Mouse (Mus musculus) stomach, postnatal 0 days (tissue): ENCODE measurements around the gene 1700056E22Rik.

Experiments used
- CTCF ChIP-seq: IDR thresholded peaks from 2 replicates; pipeline ENCODE4 v1.5.1; 2016; ENCODE audit warnings: antibody characterized with exemption, low read depth, mild to moderate bottlenecking, moderate library complexity
- EP300 ChIP-seq: optimal IDR thresholded peaks from 2 replicates; pipeline ENCODE3; 2016; ENCODE audit warnings: antibody characterized with exemption

- TF ChIP-seq CTCF: no peak
- TF ChIP-seq EP300: no peak
Observed at GRCm38 (mm10) chr1:184068971-184069370, 34.9 kb upstream of the 1700056E22Rik start.
